Mouse (Mus musculus): Measurements from ENCODE around the gene Jmjd7.

DNA sequence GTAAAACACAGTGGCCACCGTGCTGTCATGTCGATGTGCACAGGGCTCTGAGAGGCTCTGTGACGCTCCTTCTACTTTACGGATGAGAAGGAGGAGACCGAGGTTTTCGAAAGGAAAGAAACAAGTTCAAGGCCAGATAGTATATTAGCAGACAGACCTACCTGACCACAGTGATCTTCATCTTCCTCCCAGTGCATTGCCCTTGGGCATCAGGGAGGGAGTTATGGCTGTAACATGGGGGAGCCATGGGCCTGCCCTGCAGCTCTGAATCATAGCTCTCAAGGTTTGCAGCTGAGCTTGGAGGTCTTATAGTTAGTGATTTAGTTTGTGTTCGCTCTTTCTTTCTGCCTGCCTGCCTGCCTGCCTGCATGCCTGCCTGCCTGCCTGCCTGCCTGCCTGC is 20.6 kb upstream of the Jmjd7 start:
- TF ChIP-seq CTCF (IDR thresholded peaks at IDR 0.05; ENCODE audit: extremely low read depth, insufficient read depth, insufficient read length, insufficient replicate concordance) (no peak), POLR2A (IDR thresholded peaks at IDR 0.05; ENCODE audit: low read depth, low read length) (no peak)

Measured in spleen, adult 2 months (tissue).